In the genomic region with DNA sequence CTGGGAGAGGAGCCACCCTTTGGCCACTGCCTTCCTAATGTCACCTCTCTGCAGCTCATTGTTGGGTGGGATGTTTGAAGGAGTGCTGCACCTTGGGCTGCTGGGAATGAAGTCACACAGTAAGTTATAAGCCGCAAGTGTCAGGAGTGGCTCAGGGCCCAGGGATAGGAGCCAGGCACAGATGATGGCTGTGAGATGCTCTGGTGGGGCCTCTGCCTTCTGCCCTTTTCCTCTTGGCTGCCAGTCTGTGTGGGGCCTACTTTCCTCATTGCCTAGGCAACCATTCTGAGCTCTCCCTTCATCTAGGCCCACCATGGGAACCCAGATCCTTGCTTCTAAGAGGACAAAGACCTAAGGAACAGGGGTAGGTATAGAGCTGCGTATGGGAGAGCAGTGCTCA, we compare ENCODE assay signal across 13 mouse cellular contexts. TPM values are rescaled to one million over a fixed set of nuclear protein-coding genes. Genes with fewer than 3 reads are reported as not detected.
DNase-seq lines count a peak whose midpoint lies in the region; ATAC-seq and TF ChIP-seq lines count a peak whose summit lies in the region.
"Had no signal": no experiment of that assay in that cellular context is flagged by ENCODE, and none has a peak within 500 bp of the region (broad histone marks: within the 10 kb centered on the region; RNA-seq: fewer than 3 reads in every experiment).

No protein-coding gene starts in this region.

- no peak overlapping the region for H3K9ac ChIP-seq in hindbrain, embryonic 14.5 days
- no peak overlapping the region for H3K9ac ChIP-seq in lung, embryonic 14.5 days
- H3K9ac ChIP-seq in hindbrain, embryonic 16.5 days (ENCODE audit: low read depth, low read length): no peak overlapping the region
- no peak overlapping the region for H3K9ac ChIP-seq in midbrain, postnatal 0 days (replicated peaks; ENCODE audit: low read length, poor library complexity, severe bottlenecking)
- H3K9ac ChIP-seq: embryonic facial prominence, embryonic 13.5 days; liver, embryonic 15.5 days had no signal

- H3K27ac ChIP-seq in hindbrain, embryonic 10.5 days: peak overlapping the region; percentile 46; the same call in 1 of the 2 replicates
- H3K27ac ChIP-seq in hindbrain, embryonic 14.5 days: no peak overlapping the region
- H3K27ac ChIP-seq in lung, embryonic 14.5 days (ENCODE audit: low read depth): peak overlapping the region; percentile 63; the same call in 1 of the 2 replicates
- 0 out of 2 replicates have a peak overlapping the region, but pooled peaks have one; percentile 3 for H3K27ac ChIP-seq in hindbrain, embryonic 16.5 days (ENCODE audit: low read depth, low read length)
- no peak overlapping the region for H3K27ac ChIP-seq in midbrain, postnatal 0 days (ENCODE audit: low read depth, low read length)
- H3K27ac ChIP-seq: embryonic facial prominence, embryonic 13.5 days; left cerebral cortex, adult 2 months; limb, embryonic 13.5 days; liver, embryonic 15.5 days had no signal

- H3K36me3 ChIP-seq in hindbrain, embryonic 10.5 days: no peaks in the 10 kb centered on the region
- H3K36me3 ChIP-seq in hindbrain, embryonic 14.5 days (replicated peaks; ENCODE audit: control insufficient read depth, insufficient read depth): no peaks in the 10 kb centered on the region
- no peaks in the 10 kb centered on the region for H3K36me3 ChIP-seq in lung, embryonic 14.5 days (ENCODE audit: insufficient read depth)
- no peaks in the 10 kb centered on the region for H3K36me3 ChIP-seq in hindbrain, embryonic 16.5 days (ENCODE audit: control insufficient read depth, insufficient read depth, low read length)
- no peaks in the 10 kb centered on the region for H3K36me3 ChIP-seq in midbrain, postnatal 0 days (ENCODE audit: insufficient read depth, low read length)
- H3K36me3 ChIP-seq: embryonic facial prominence, embryonic 13.5 days; limb, embryonic 13.5 days; liver, embryonic 15.5 days had no signal

- H3K9me3 ChIP-seq in hindbrain, embryonic 10.5 days: no peaks in the 10 kb centered on the region
- H3K9me3 ChIP-seq in hindbrain, embryonic 14.5 days (ENCODE audit: control insufficient read depth, low read length): no peaks in the 10 kb centered on the region
- H3K9me3 ChIP-seq in lung, embryonic 14.5 days (ENCODE audit: low read depth, low read length): no peaks in the 10 kb centered on the region
- no peaks in the 10 kb centered on the region for H3K9me3 ChIP-seq in hindbrain, embryonic 16.5 days (ENCODE audit: control insufficient read depth, low read length)
- no peaks in the 10 kb centered on the region for H3K9me3 ChIP-seq in midbrain, postnatal 0 days (ENCODE audit: low read length)
- H3K9me3 ChIP-seq: embryonic facial prominence, embryonic 13.5 days; limb, embryonic 13.5 days; liver, embryonic 15.5 days; megakaryocyte, embryonic 14.5 days had no signal

- 82% methylated on average over 2 of the region's 2 CpGs for WGBS in hindbrain, embryonic 10.5 days
- 47% methylated on average over 2 of the region's 2 CpGs for WGBS in hindbrain, embryonic 14.5 days
- 65% methylated on average over 2 of the region's 2 CpGs for WGBS in lung, embryonic 14.5 days
- 44% methylated on average over 2 of the region's 2 CpGs for WGBS in hindbrain, embryonic 16.5 days
- 58% methylated on average over 2 of the region's 2 CpGs for WGBS in midbrain, postnatal 0 days

- H3K4me1 ChIP-seq in hindbrain, embryonic 10.5 days (replicated peaks): peaks cover 76% of the 10 kb centered on the region
- peaks cover 53% of the 10 kb centered on the region for H3K4me1 ChIP-seq in hindbrain, embryonic 14.5 days (replicated peaks; ENCODE audit: control insufficient read depth, insufficient read depth, low read length)
- H3K4me1 ChIP-seq in lung, embryonic 14.5 days (ENCODE audit: insufficient read depth): peaks cover 68% of the 10 kb centered on the region
- H3K4me1 ChIP-seq in hindbrain, embryonic 16.5 days (ENCODE audit: control insufficient read depth, insufficient read depth, low read depth, low read length): peaks cover 47% of the 10 kb centered on the region
- H3K4me1 ChIP-seq in midbrain, postnatal 0 days (ENCODE audit: insufficient read depth, low read length): peaks cover 40% of the 10 kb centered on the region

- no peaks in the 10 kb centered on the region for H3K27me3 ChIP-seq in hindbrain, embryonic 10.5 days (ENCODE audit: insufficient read depth, poor library complexity, severe bottlenecking)
- no peaks in the 10 kb centered on the region for H3K27me3 ChIP-seq in hindbrain, embryonic 14.5 days (ENCODE audit: control insufficient read depth, insufficient read depth, low read length)
- H3K27me3 ChIP-seq in lung, embryonic 14.5 days (ENCODE audit: insufficient read depth, low read length): no peaks in the 10 kb centered on the region
- no peaks in the 10 kb centered on the region for H3K27me3 ChIP-seq in hindbrain, embryonic 16.5 days (replicated peaks; ENCODE audit: control insufficient read depth, insufficient read depth, low read length)
- H3K27me3 ChIP-seq in midbrain, postnatal 0 days (ENCODE audit: insufficient read depth, low read length): no peaks in the 10 kb centered on the region
- H3K27me3 ChIP-seq: embryonic facial prominence, embryonic 13.5 days; limb, embryonic 13.5 days; liver, embryonic 15.5 days; megakaryocyte, embryonic 14.5 days had no signal

- no peak for TF ChIP-seq CTCF in lung, embryonic 14.5 days (IDR thresholded peaks at IDR 0.05; ENCODE audit: low read depth)
- TF ChIP-seq CTCF in midbrain, postnatal 0 days (IDR thresholded peaks at IDR 0.05): no peak

- ATAC-seq in hindbrain, embryonic 14.5 days (ENCODE audit: low FRiP score): no peak
- no peak for ATAC-seq in lung, embryonic 14.5 days (ENCODE audit: insufficient read depth)
- ATAC-seq in hindbrain, embryonic 16.5 days: no peak
- no peak for ATAC-seq in midbrain, postnatal 0 days (ENCODE audit: low FRiP score)

- H3K4me2 ChIP-seq in hindbrain, embryonic 14.5 days (replicated peaks): no peak overlapping the region
- no peak overlapping the region for H3K4me2 ChIP-seq in lung, embryonic 14.5 days
- H3K4me2 ChIP-seq in hindbrain, embryonic 16.5 days (ENCODE audit: low read length): no peak overlapping the region
- H3K4me2 ChIP-seq in midbrain, postnatal 0 days (ENCODE audit: low read depth, low read length, poor library complexity, severe bottlenecking): no peak overlapping the region
- H3K4me2 ChIP-seq: embryonic facial prominence, embryonic 13.5 days; limb, embryonic 13.5 days; liver, embryonic 15.5 days had no signal

- DNase-seq in hindbrain, embryonic 10.5 days (ENCODE audit: low spot score): no peak
- no peak for DNase-seq in hindbrain, embryonic 14.5 days (ENCODE audit: low spot score)
- peak; percentile 32 for DNase-seq in lung, embryonic 14.5 days
- no peak for DNase-seq in lung, postnatal 4 days
- DNase-seq in midbrain, postnatal 0 days (ENCODE audit: low spot score): peak; percentile 49
- DNase-seq in adrenal gland, postnatal 14 days: no peak
- DNase-seq: cerebellum, adult 11-12 months had no signal

- H3K4me3 ChIP-seq in hindbrain, embryonic 10.5 days: no peak overlapping the region
- H3K4me3 ChIP-seq in hindbrain, embryonic 14.5 days (replicated peaks; ENCODE audit: low read length): no peak overlapping the region
- no peak overlapping the region for H3K4me3 ChIP-seq in lung, embryonic 14.5 days (ENCODE audit: low read depth, low read length)
- H3K4me3 ChIP-seq in hindbrain, embryonic 16.5 days (ENCODE audit: low read length): no peak overlapping the region
- no peak overlapping the region for H3K4me3 ChIP-seq in midbrain, postnatal 0 days (ENCODE audit: low read depth, low read length)
- H3K4me3 ChIP-seq: embryonic facial prominence, embryonic 13.5 days; left cerebral cortex, adult 2 months; limb, embryonic 13.5 days; liver, embryonic 15.5 days; megakaryocyte, embryonic 14.5 days had no signal

RNA-seq across cellular contexts. Expression of a gene that starts 21.5 kb away (rescaled TPM):
- polyA plus RNA-seq in hindbrain, embryonic 10.5 days (2016; fragmentation: Nextera tagmentation; extraction: Ambion mirVana): 114 and 127 TPM in 2 replicates
- 61.9 and 62.1 TPM in 2 replicates for polyA plus RNA-seq in hindbrain, embryonic 14.5 days (2014; fragmentation: Nextera tagmentation; extraction: Ambion mirVana)
- 88.0 and 95.5 TPM in 2 replicates for polyA plus RNA-seq in lung, embryonic 14.5 days (2014; fragmentation: Nextera tagmentation; extraction: Ambion mirVana)
- polyA plus RNA-seq in hindbrain, embryonic 16.5 days (2015; fragmentation: Nextera tagmentation; extraction: Ambion mirVana): 94.1 and 104 TPM in 2 replicates
- 88.5 and 101 TPM in 2 replicates for total RNA-seq in midbrain, postnatal 0 days (2014; rRNA removed)
- 106 and 130 TPM in 2 replicates for polyA plus RNA-seq in midbrain, postnatal 0 days (2015; fragmentation: Nextera tagmentation; extraction: Ambion mirVana)
- 95.6 and 106 TPM in 2 replicates for total RNA-seq in adrenal gland, postnatal 14 days (2021)

Comparison
In these comparisons a context has a peak if more than half of its experiments do, and no peak if none do; other contexts are left out.
1. DNase-seq: peak in lung, embryonic 14.5 days (single experiment) and midbrain, postnatal 0 days (single experiment); none in hindbrain, embryonic 10.5 days (single experiment), hindbrain, embryonic 14.5 days (single experiment), lung, postnatal 4 days (0 of 2) and adrenal gland, postnatal 14 days (single experiment).
2. H3K27ac ChIP-seq: peak in hindbrain, embryonic 10.5 days (single experiment), lung, embryonic 14.5 days (single experiment) and hindbrain, embryonic 16.5 days (single experiment); none in hindbrain, embryonic 14.5 days (single experiment) and midbrain, postnatal 0 days (single experiment).